Mouse (Mus musculus): Measurements from ENCODE around the gene 6330409D20Rik.

GRCm38 (mm10) chr2:32720053-32720452, 20.8 kb downstream of the 6330409D20Rik start:
- TF ChIP-seq CTCF (IDR thresholded peaks at IDR 0.05; ENCODE audit: borderline replicate concordance, control insufficient read depth, extremely low read depth, insufficient read depth, low read length, poor library complexity) (no peak), POLR2A (IDR thresholded peaks at IDR 0.05; ENCODE audit: control insufficient read depth, extremely low read depth, insufficient read depth, low read length, poor library complexity) (no peak)
